Mouse (Mus musculus): Measurements from ENCODE around the gene Git2. TPM values are rescaled to one million over a fixed set of nuclear protein-coding genes. Genes with fewer than 3 reads are reported as not detected.

Gene Git2
- polyA plus RNA-seq, 1 experiment: 15.1 TPM

- H3K27ac ChIP-seq (replicated peaks; ENCODE audit: low read depth, low read length): no peak overlapping the region
- H3K4me3 ChIP-seq (ENCODE audit: insufficient read depth, low read depth, low read length): no peak overlapping the region
- H3K4me1 ChIP-seq (ENCODE audit: control insufficient read depth, insufficient read depth, insufficient read length, low read length): peaks cover 7% of the 10 kb centered on the region
Measured at GRCm38 (mm10) chr5:114731969-114732368, 43.3 kb downstream of the Git2 start.

GRCm38 (mm10) chr5:114731498-114731897, 43.8 kb downstream of the Git2 start:
- Histone ChIP-seq H3K27ac (replicated peaks; ENCODE audit: low read depth, low read length) (no peak overlapping the region), H3K4me3 (ENCODE audit: insufficient read depth, low read depth, low read length) (no peak overlapping the region), H3K4me1 (ENCODE audit: control insufficient read depth, insufficient read depth, insufficient read length, low read length) (0 out of 2 replicates have a peak, but pooled peaks cover 3% of the 10 kb centered on the region)

GRCm38 (mm10) chr5:114730129-114730528, 45.2 kb downstream of the Git2 start:
- H3K4me3 ChIP-seq (ENCODE audit: insufficient read depth, low read depth, low read length): no peak overlapping the region
- H3K4me1 ChIP-seq (ENCODE audit: control insufficient read depth, insufficient read depth, insufficient read length, low read length): no peaks in the 10 kb centered on the region
- no peak overlapping the region for H3K27ac ChIP-seq (replicated peaks; ENCODE audit: low read depth, low read length)

- H3K4me1 ChIP-seq (ENCODE audit: control insufficient read depth, insufficient read depth, insufficient read length, low read length): 0 out of 2 replicates have a peak, but pooled peaks cover 4% of the 10 kb centered on the region
Measured at GRCm38 (mm10) chr5:114728160-114728559, 47.2 kb downstream of the Git2 start.

GRCm38 (mm10) chr5:114722846-114723245, 52.5 kb downstream of the Git2 start:
- Histone ChIP-seq H3K27ac (replicated peaks; ENCODE audit: low read depth, low read length) (peak overlapping the region; percentile 72), H3K4me1 (ENCODE audit: control insufficient read depth, insufficient read depth, insufficient read length, low read length) (peaks cover 12% of the 10 kb centered on the region), H3K4me3 (ENCODE audit: insufficient read depth, low read depth, low read length) (no peak overlapping the region)

More at GRCm38 (mm10) chr5:114728160-114728559, 47.2 kb downstream of the Git2 start:
- Histone ChIP-seq H3K27ac (replicated peaks; ENCODE audit: low read depth, low read length) (0 out of 2 replicates have a peak overlapping the region, but pooled peaks have one; percentile 6), H3K4me3 (ENCODE audit: insufficient read depth, low read depth, low read length) (no peak overlapping the region)

- Histone ChIP-seq H3K27ac (replicated peaks; ENCODE audit: low read depth, low read length) (peak overlapping the region; percentile 71), H3K4me3 (ENCODE audit: insufficient read depth, low read depth, low read length) (no peak overlapping the region), H3K4me1 (ENCODE audit: control insufficient read depth, insufficient read depth, insufficient read length, low read length) (peaks cover 12% of the 10 kb centered on the region)
Measured at GRCm38 (mm10) chr5:114721969-114722368, 53.3 kb downstream of the Git2 start.

GRCm38 (mm10) chr5:114720784-114721183, 54.5 kb downstream of the Git2 start:
- H3K4me1 ChIP-seq (ENCODE audit: control insufficient read depth, insufficient read depth, insufficient read length, low read length): peaks cover 12% of the 10 kb centered on the region
- no peak overlapping the region for H3K4me3 ChIP-seq (ENCODE audit: insufficient read depth, low read depth, low read length)
- no peak overlapping the region for H3K27ac ChIP-seq (replicated peaks; ENCODE audit: low read depth, low read length)

- H3K4me3 ChIP-seq (ENCODE audit: insufficient read depth, low read depth, low read length): no peak overlapping the region
- peaks cover 12% of the 10 kb centered on the region for H3K4me1 ChIP-seq (ENCODE audit: control insufficient read depth, insufficient read depth, insufficient read length, low read length)
- no peak overlapping the region for H3K27ac ChIP-seq (replicated peaks; ENCODE audit: low read depth, low read length)
Measured at GRCm38 (mm10) chr5:114719928-114720270, 55.4 kb downstream of the Git2 start.

- Histone ChIP-seq H3K4me1 (ENCODE audit: control insufficient read depth, insufficient read depth, insufficient read length, low read length) (peaks cover 12% of the 10 kb centered on the region), H3K4me3 (ENCODE audit: insufficient read depth, low read depth, low read length) (no peak overlapping the region), H3K27ac (replicated peaks; ENCODE audit: low read depth, low read length) (no peak overlapping the region)
Measured at GRCm38 (mm10) chr5:114719003-114719927, 56.1 kb downstream of the Git2 start.

- no peak overlapping the region for H3K27ac ChIP-seq (replicated peaks; ENCODE audit: low read depth, low read length)
Measured at GRCm38 (mm10) chr5:114718483-114718882, 56.8 kb downstream of the Git2 start.

GRCm38 (mm10) chr5:114717937-114718336, 57.4 kb downstream of the Git2 start:
- H3K4me1 ChIP-seq (ENCODE audit: control insufficient read depth, insufficient read depth, insufficient read length, low read length): peaks cover 8% of the 10 kb centered on the region
- H3K27ac ChIP-seq (replicated peaks; ENCODE audit: low read depth, low read length): no peak overlapping the region
- H3K4me3 ChIP-seq (ENCODE audit: insufficient read depth, low read depth, low read length): no peak overlapping the region

More at GRCm38 (mm10) chr5:114718483-114718882, 56.8 kb downstream of the Git2 start:
- Histone ChIP-seq H3K4me1 (ENCODE audit: control insufficient read depth, insufficient read depth, insufficient read length, low read length) (peaks cover 8% of the 10 kb centered on the region), H3K4me3 (ENCODE audit: insufficient read depth, low read depth, low read length) (no peak overlapping the region)

- peaks cover 8% of the 10 kb centered on the region for H3K4me1 ChIP-seq (ENCODE audit: control insufficient read depth, insufficient read depth, insufficient read length, low read length)
- no peak overlapping the region for H3K27ac ChIP-seq (replicated peaks; ENCODE audit: low read depth, low read length)
- H3K4me3 ChIP-seq (ENCODE audit: insufficient read depth, low read depth, low read length): no peak overlapping the region
Measured at GRCm38 (mm10) chr5:114717292-114717691, 58.0 kb downstream of the Git2 start.

GRCm38 (mm10) chr5:114714551-114714950, 60.8 kb downstream of the Git2 start:
- H3K4me3 ChIP-seq (ENCODE audit: insufficient read depth, low read depth, low read length): no peak overlapping the region
- no peak overlapping the region for H3K27ac ChIP-seq (replicated peaks; ENCODE audit: low read depth, low read length)
- no peaks in the 10 kb centered on the region for H3K4me1 ChIP-seq (ENCODE audit: control insufficient read depth, insufficient read depth, insufficient read length, low read length)

- Histone ChIP-seq H3K4me3 (ENCODE audit: insufficient read depth, low read depth, low read length) (no peak overlapping the region), H3K4me1 (ENCODE audit: control insufficient read depth, insufficient read depth, insufficient read length, low read length) (peaks cover 5% of the 10 kb centered on the region; the same call in 1 of the 2 replicates), H3K27ac (replicated peaks; ENCODE audit: low read depth, low read length) (no peak overlapping the region)
Measured at GRCm38 (mm10) chr5:114709357-114709756, 66.0 kb downstream of the Git2 start.

GRCm38 (mm10) chr5:114708491-114708890, 66.8 kb downstream of the Git2 start:
- Histone ChIP-seq H3K4me3 (ENCODE audit: insufficient read depth, low read depth, low read length) (peak overlapping the region; percentile 91), H3K27ac (replicated peaks; ENCODE audit: low read depth, low read length) (no peak overlapping the region), H3K4me1 (ENCODE audit: control insufficient read depth, insufficient read depth, insufficient read length, low read length) (peaks cover 5% of the 10 kb centered on the region; the same call in 1 of the 2 replicates)
